Mouse (Mus musculus): ENCODE results near the gene Lpp.
A peak's percentile ranks its signal among the peaks of the same experiment; 100 is the strongest.

Gene Lpp

DNA sequence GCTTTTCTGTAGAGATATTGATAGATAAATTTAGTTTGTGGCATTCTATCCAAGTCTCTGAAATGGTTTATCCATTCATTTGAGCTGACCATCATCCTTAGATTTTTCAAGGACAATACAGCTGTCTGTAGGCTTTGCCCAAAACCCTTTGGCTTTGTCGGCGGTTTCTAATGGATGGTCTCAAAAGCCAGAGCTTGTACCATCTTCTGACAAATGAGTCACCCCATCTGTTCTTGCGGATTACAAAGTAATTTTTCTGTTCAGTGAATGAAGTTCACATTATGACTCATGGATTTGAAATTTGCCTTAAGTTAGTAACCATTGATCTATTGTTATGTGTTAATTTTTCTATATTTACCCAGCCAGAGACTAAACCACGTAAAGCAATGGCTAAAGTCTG, 301.8 kb downstream of the Lpp start:
- DNase-seq (ENCODE audit: low spot score) = no peak

DNA sequence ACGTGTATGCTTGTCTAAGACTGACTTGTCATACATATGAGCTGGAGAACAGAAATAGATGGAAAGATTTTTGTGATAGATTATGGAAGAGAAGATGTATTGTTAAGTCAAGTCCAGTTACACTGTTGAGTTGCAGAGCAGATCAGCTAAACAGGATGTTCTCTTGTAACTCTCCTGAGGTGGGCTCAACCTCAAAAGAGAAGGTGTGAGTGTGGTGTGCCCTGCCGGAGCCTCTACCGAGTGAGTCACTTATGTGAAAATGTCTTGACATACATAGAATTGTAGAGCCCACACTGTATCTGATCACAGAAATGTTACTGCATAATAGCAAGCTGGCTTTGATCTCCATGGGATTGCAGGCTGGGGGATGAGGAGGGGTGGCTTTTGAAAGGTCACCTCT, 310.9 kb downstream of the Lpp start:
- no peak for DNase-seq (ENCODE audit: low spot score)

DNA sequence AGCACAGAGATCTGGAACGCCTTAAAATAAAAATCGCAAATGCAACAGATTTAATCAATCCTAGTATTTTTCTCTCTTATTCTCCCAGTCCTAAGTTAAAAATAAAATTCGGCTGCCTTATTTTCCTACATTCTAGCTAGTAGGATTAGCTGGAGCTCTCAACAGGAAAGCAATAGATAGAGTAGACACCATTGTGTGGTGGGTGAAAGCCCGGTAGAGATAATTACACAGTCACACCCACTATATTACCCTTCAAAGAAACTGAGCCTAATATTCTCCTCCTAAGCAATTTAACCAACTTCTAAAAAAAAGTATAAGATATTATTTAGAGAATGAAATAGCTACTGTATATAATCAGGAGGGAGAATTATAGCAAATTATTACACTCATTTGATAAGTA, 330.3 kb downstream of the Lpp start:
- DNase-seq (ENCODE audit: low spot score) = no peak

DNA sequence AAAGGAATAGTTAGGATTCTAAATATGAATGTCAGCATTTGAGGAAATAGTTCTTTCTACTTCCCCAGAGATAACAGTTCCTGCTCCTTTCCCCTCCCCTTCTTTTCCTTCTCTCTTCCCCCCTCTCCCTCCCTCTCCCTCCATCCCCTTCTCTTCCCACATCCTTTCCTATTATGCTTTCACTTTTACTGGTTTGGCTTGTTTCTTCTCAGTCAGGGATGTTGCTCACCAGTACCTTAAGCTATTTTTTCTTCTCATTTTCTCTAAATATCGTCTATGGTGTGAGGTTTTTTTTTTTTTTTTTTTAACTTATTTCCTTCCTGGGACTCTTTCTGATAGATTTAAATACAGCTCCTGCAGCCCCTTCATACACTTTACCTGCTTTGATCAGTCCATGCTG, 339.4 kb downstream of the Lpp start:
- DNase-seq (ENCODE audit: low spot score) = no peak

DNA sequence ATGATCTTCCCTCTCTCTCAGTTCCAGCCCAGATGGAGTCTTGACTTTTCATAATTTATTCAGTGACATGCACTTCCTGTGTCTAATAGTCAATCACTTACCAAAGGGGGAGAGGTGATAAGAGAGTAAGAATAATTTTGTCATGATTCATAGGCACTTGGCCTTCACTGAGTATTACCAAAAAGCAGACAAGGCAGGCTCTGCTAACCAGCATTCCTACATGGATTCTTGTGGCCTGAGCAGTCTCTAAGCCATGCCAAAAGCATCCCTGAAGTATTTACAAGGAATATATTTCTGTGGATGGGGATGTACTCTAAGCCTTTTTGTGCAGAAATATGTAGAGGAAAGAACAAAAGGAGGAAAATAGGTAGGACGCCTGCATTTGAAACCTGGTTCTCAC, 340.0 kb downstream of the Lpp start:
- DNase-seq (ENCODE audit: low spot score) = no peak

DNA sequence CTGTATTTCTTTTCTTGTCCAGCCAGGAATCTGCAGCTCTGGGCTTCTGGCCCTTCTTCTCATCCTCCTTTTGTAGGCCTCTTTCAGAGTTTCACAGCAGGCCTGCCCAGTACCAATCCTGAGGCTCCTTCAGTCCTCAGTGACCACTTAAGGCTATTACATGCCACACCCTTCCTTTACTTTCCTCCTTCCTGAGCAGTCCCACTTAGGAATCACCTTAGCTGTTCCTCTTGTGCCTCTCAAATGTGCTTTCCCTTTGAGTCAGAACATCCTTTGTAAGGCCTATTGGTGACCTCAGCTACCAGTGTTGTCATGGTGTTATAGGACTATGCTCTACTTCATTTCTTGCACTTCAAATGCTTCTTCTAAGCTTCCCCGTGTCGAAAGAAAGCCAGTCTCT, 342.4 kb downstream of the Lpp start:
- no peak for DNase-seq (ENCODE audit: low spot score)

DNA sequence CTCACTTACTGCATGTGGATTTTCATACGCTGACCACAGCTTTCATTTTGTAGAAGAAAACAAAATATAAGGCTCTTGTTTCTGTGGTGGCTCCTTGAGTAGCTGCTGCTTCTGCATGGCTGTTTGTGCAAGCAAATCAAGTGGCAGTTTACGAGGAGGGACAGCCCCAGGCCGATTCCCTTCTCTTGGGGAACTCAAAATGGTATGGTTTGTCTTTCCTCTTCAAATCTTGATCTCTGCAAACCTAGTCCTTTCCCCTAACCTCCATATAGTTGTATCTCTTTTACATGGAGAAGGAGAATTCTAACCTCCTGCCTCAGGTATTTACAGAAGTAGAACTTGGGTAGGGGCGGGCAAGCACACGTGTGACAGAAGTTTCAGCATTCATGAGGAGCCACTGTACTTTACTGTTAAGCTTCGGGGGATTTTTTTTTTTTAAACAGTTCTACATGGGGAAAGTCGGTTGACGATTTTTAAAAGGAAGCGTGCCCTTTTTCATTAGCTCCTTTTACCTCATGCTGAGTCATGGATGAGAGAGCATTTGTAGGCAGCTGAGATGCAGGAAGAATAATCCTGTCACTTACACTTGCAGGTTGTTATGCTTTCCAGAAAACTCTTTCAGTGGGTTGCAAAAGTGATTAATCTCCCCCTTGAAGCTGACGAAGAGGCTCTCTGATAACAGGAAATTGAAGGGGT, 344.2 kb downstream of the Lpp start:
- peak; percentile 10 for DNase-seq (ENCODE audit: low spot score)

DNA sequence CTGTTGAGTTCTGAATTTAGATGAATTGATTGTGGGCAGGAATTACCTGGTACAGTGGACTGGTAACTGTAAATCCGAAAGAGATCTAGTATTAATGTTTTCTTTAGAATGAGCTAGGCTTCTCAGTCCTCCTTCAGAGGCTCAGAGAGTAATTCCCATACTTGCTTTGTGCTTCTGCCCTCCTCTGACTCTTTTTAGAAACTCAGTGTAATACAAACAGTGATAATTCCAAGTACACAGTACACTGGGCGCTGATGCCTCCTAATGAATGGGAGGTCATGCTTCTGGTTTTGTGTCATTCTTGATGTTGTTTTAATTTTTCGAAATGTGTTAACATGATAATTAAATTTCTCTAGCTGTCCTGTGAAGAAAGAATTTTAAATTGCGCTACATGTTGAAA, 347.4 kb downstream of the Lpp start:
- DNase-seq (ENCODE audit: low spot score) = no peak

DNA sequence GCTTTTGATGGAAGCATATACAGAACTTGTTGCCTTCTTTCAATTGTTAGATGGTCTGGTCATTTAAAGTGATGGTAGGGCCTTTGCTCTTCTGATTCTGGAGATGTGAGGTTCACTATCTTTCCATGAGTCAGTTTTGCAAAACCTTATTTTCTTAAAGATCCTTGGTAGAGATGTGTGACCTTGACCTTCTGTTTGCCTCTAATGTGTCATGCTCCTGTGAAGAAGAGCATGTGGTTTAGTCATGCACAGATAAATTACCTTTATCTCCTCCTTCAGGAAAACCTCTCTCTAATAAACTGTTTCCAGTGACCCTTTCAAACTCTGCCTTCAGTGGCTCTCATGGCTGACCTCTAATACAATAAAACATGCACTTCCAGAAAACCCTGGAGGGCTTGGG, 356.5 kb downstream of the Lpp start:
- no peak for DNase-seq (ENCODE audit: low spot score)

DNA sequence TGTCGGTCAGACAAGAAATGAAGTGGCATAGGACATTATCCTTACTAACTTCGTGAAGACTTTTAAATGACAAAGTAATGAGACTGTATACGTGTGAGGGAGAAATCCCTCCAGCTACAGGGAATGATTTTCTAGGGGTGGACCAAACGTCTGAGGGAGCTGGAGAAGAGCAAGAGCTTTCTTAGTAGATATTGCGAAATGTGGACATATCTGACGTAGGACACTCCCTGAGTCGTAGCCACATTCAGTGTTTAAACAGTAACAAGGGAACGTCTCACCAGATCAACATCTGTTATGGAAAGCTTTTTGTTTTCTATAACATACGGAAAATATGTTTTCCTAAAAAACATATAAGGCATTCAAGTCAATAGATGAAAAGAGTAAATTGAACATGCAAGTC, 362.8 kb downstream of the Lpp start:
- no peak for DNase-seq (ENCODE audit: low spot score)

DNA sequence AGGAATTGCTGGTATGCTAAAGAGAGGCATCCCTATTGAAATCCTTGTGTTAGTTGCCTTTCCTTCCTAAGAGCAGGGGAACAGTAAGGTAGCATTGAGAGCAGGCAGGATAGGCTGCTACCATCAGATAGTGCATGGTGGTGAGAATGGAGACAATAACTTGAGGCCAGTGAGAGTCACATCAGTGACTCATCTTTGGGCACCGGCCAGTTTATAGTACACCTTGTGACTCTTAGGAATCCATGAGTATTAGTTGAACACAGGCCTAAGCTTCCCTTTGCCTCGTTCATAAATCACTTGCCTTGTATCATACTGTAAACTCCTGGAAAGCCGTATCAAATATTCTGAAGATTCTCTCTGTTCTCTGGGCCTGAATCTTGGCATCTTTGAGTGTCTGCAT, 372.7 kb downstream of the Lpp start:
- no peak for DNase-seq (ENCODE audit: low spot score)

DNA sequence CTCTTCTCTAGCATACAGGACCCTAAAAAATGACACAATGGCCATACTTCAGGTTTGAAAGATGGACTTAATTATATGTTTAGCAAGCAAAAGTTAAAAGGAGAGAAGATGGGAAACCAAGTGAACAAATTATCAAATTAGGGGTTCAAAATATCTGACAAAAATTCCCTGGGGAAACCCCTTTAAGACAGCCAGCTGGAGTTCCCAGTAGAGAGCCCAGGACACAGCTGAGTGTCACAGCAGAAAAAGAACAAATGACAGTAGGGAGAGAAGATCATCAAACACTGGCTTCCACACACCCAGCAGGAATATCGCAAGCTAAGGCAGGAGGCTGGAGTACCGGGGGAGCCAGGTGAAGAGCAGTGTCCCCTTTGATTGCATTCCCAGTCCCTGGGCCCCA, 373.3 kb downstream of the Lpp start:
- DNase-seq (ENCODE audit: low spot score) = no peak

DNA sequence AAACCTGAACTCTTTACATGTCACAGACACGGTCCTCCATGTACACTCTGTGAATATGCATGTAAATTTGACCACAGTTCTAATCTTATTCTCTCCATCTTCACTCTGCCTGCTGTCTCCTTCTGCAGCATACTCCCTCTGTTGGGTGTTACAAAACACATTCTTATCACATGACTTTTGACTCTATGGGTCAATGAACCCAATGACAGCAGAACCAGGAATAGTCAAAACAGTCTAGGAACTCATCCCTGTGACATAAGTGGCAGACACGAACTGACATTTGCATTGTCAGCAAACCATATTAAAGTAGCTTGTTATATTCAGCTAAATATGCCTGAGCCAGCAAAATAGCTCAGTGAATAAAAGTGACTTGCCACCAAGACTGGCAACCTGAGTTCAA, 383.7 kb downstream of the Lpp start:
- DNase-seq (ENCODE audit: low spot score) = no peak

DNA sequence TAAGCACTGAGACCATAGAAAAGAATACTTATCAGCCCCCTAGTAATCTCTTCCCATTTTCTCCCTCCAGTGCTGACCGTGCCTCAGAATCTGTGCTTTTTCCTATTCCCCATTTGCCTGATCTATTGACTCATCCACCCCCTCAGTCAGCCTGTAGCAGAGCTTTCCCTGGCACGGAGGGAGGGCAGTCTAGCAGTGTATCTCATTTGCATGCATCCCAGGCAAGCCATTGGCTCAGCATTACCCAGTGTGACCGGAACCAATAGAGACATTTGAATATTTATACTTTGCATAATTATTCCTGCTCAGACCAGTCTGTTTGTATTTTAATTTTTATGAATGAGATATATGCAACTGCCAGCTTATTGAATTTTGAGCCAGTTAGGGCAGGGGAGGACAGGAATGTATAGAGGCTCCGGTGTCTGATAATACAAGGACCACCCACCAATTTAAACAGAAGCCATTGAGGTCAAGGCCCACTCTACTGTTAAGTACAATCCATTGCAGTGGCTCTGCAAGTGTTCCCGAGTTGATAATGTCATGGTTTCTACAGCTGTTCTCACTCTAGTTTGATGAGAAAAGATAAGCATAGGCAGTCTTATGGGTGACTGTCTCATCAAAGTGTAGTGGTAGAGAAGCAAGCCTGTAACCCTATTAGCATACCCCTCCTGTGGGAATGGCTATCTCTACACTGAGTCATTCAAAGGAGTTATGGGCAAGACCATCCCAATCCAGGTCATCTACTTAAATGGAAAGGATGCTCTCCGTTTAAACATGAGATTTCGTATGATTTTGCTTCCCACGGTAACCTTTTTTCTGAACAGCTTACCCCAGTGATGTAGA, 385.3 kb downstream of the Lpp start:
- no peak for DNase-seq (ENCODE audit: low spot score)

DNA sequence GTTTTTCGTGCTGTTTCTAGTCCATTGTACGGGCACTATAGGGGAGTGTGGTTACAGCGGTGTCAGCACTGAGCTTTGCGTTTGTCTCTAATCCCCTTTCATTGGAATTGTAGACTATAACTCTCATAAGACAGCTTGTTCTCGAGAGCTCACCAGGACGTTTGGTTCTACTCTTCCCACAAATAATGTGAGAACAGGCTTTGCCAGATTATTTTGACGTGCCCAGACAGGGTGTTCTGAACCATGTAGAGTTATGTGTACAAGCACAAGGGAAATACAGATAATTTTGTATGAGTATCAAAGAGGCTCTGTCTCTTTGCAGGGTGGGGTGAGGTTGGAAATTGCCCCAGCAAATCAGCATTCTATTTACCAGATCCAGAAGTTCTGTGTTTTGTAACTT, 387.2 kb downstream of the Lpp start:
- DNase-seq (ENCODE audit: low spot score) = no peak

DNA sequence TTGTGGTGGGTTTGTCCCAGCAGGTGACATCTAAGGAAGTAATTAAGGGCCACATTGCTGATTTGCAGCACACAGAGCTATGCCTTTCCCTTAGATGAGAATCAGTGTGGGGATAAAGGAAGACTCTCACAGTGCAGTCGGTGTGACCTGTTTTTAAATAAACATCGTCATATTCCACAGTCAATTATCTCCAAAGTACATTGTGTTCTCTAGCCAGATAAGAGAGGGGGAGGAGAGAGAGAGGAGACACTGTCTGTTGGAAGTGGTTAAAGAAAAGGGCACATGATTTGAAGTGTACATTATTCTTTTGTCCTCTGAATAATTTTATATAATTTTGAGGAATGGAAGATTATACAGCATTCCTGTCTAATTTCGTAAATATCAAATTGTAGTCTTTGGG, 388.6 kb downstream of the Lpp start:
- DNase-seq (ENCODE audit: low spot score) = no peak

DNA sequence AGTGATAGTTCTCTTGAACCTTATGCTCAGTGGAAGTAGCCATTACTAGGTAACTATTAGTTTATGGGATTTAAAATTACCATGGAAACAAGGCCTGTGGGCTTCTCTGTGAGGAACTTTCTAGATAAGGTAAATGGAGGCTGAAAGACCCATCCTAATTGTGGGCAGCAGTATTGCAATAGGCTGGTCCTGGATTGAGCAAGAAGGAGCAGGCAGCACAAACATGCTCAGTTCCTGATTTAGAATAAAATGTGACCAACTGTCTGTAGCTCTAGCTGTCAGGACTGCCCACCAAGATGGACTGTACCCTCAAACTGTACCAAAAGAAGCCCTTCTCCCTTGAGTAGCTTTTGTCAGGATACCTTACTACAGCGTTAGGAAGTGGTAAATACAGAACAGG, 392.3 kb downstream of the Lpp start:
- no peak for DNase-seq (ENCODE audit: low spot score)

DNA sequence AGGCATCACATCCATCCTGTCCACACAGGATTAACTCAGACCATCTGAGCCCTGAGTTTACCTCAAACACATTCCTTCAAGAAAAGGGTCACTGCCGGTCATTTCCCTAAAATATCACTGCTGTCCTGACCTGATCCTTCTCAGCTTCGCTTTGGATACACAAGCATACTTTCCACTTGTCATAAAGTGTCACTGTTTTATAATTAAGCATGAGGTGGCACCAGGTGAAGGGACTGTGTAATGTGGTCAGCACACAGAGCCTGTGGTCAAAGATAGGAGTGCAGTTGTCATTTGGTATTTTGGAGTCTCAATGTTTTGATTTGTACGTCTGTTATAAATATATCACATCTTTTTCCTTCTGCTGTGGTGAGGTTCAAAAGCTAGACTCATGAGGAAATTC, 395.7 kb downstream of the Lpp start:
- no peak for DNase-seq (ENCODE audit: low spot score)

DNA sequence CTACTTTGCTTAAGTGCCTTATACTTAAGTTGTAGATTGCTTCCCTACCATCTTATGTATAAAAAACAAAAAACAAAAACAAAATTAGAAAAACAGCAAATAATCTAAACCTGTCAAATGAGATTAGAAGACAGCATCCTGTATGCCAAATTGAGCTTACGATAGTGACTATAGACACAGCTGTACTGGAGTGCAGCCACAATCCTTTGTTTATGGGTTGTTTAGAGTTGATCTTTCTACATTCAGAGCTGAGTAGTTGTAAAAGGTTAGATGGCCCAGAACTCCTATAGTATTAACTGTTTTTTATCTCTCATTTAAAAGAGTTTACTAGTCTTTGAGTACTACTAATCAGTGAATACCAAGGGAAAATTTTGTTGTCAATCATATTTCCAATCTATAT, 398.1 kb downstream of the Lpp start:
- no peak for DNase-seq (ENCODE audit: low spot score)

DNA sequence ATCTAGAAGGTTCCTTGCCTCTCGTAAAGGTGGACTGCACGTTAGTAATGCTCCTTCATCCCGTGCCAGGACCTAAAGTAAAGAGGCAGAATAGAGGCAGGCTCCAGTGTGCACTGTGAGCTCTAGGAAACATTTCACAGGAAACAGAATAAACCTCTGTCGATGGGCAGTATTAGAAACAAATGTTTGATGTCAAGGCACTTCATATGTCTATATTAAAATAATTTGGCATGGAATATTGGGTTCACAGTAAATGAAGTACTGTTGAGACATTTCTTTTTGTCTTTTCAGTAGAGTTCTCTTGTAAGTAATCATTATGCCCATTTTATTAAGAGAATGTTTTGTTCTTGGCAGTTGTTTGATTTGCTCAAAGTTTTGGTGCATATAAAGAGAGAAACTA, 398.7 kb downstream of the Lpp start:
- DNase-seq (ENCODE audit: low spot score) = no peak

DNA sequence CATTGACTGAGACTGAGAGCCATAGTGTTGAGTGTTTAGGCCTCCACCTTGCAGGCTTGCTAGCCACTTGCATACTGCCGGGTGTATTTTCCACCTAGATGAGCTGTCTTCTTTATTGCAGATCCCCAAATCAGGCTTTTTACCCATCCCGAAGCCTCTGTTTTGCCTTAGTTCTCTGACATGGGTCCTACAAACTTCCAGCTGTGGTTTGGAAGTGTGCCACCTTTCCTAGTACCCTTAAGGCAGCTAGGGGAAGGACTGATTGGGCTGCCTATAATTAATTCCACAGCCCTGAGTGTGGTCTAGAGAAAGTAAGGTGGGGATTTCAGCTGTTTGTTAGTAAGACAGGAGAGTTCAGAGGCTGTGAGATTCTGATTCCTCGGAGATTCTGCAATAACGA, 399.5 kb downstream of the Lpp start:
- no peak for DNase-seq (ENCODE audit: low spot score)

DNA sequence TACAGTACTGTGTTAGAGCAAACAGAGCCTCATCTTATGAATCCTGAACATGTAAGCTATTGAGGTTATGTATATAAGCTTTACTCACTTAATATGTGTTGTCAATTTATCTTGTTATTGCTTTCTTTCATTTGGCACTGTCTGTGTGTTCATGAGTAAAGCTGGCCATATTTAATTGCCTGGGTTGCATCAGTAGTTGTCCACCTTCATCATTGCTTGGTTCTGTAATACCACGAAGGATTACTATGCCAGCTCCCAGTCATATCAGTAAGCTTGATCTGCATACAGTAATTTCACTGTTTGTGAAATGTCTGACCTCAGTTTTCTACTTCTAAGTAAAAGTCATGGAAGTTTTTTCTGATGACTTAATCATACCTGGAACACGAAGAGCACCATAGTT, 401.4 kb downstream of the Lpp start:
- no peak for DNase-seq (ENCODE audit: low spot score)

DNA sequence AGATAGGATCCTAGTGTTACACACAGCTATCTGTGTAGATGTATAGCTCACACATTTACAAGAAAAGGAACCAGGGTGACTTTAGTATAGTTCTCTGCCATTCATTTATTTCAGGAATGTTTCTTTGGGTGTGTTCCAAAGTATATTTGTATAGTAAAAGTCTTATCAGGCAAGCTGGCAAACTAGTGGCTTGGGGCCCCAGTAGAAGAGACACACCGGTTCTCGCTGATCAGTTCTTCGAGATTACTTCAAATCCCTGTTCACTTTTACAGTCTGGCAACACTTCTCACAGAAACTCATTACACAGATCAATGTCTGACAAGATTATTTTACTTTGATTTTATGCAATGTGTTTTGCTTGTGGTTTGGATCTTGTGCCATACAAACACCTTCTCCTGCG, 408.0 kb downstream of the Lpp start:
- no peak for DNase-seq (ENCODE audit: low spot score)

DNA sequence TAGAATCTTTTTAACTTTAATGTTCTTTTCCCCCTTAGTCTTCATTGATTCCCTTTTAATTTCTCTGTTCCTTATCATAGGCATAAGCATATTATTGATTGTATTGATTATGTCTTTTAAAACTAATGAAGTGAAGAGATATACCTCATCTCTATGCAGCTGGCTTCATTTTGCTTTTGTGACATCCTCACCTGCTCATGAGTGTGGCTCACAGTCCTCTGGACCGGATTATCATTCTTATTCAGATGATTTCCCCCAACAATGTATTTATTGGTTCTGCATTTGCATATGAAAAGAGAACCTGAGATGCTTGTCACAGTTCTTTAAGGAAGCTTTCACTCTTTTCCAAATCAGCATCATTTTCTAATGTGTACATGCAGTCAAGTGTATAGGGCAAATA, 408.5 kb downstream of the Lpp start:
- no peak for DNase-seq (ENCODE audit: low spot score)
